ENCODE assay signal across 13 mouse cellular contexts in the genomic region with DNA sequence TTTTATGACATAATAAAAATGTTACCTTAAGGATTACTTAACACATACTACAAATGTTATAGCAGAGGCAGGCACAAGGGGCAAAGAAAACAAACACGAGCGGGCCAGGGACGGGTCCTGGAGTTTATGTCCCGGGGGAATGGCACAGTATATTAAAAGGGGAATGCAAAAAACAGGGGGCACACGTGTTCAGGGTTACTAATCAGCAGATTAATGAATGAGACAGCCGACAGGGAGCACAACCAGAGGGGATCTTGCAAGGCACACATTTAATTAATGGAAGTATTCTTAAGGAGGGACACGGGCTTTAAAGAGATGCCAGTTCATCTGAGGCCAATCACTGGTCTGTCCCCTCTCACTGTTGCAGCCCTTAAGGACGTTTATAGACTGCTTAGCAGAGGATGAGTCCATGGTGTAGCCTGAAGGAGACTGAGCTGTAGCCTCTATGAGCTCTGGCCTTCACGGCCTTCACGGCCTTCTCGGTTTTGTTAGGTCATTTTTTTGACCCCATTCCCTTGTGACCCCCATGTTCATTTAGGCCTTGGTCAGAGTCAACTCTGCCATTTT. TPM values are rescaled to one million over a fixed set of nuclear protein-coding genes. Genes with fewer than 3 reads are reported as not detected.
DNase-seq lines count a peak whose midpoint lies in the region; ATAC-seq lines count a peak whose summit lies in the region.
"Had no signal": no experiment of that assay in that cellular context is flagged by ENCODE, and none has a peak within 500 bp of the region (broad histone marks: within the 10 kb centered on the region; RNA-seq: fewer than 3 reads in every experiment).

No protein-coding gene starts in this region.

- no peak overlapping the region for H3K9ac ChIP-seq in kidney, embryonic 16.5 days (replicated peaks; ENCODE audit: low read length)
- H3K9ac ChIP-seq in forebrain, embryonic 15.5 days (replicated peaks) = no peak overlapping the region
- peak overlapping the region; percentile 34 for H3K9ac ChIP-seq in neural tube, embryonic 13.5 days
- H3K9ac ChIP-seq: liver, embryonic 12.5 days had no signal

- H3K4me3 ChIP-seq in kidney, embryonic 16.5 days (ENCODE audit: low read length) = no peak overlapping the region
- 0 out of 2 replicates have a peak overlapping the region, but pooled peaks have one; percentile 3 for H3K4me3 ChIP-seq in forebrain, embryonic 15.5 days
- H3K4me3 ChIP-seq in limb, embryonic 10.5 days = no peak overlapping the region
- H3K4me3 ChIP-seq in neural tube, embryonic 13.5 days = no peak overlapping the region
- H3K4me3 ChIP-seq: erythroblast, embryonic 14.5 days; liver, embryonic 12.5 days had no signal

- 18% methylated on average over 11 of the region's 11 CpGs for WGBS in kidney, embryonic 16.5 days
- 37% methylated on average over 11 of the region's 11 CpGs for WGBS in forebrain, embryonic 15.5 days
- WGBS in limb, embryonic 10.5 days = 60% methylated on average over 11 of the region's 11 CpGs
- 30% methylated on average over 11 of the region's 11 CpGs for WGBS in neural tube, embryonic 13.5 days

- H3K4me2 ChIP-seq in kidney, embryonic 16.5 days (replicated peaks; ENCODE audit: low read depth, low read length) = 0 out of 2 replicates have a peak overlapping the region, but pooled peaks have one; percentile 19
- H3K4me2 ChIP-seq in forebrain, embryonic 15.5 days (replicated peaks) = peak overlapping the region; percentile 14
- H3K4me2 ChIP-seq in neural tube, embryonic 13.5 days = peak overlapping the region; percentile 40
- H3K4me2 ChIP-seq: liver, embryonic 12.5 days had no signal

- ATAC-seq in kidney, embryonic 16.5 days (ENCODE audit: low FRiP score, low TSS enrichment) = peak; percentile 80
- ATAC-seq in forebrain, embryonic 15.5 days (replicated peaks) = peak; percentile 74
- ATAC-seq in neural tube, embryonic 13.5 days (ENCODE audit: low read depth) = peak; percentile 86
- ATAC-seq: liver, embryonic 12.5 days had no signal

- H3K27ac ChIP-seq in kidney, embryonic 16.5 days (ENCODE audit: low read length) = peak overlapping the region; percentile 51; the same call in 1 of the 2 replicates
- H3K27ac ChIP-seq in forebrain, embryonic 15.5 days (replicated peaks) = 0 out of 2 replicates have a peak overlapping the region, but pooled peaks have one; percentile 16
- H3K27ac ChIP-seq in limb, embryonic 10.5 days = peak overlapping the region; percentile 61
- peak overlapping the region; percentile 84 for H3K27ac ChIP-seq in neural tube, embryonic 13.5 days (replicated peaks)
- H3K27ac ChIP-seq: liver, embryonic 12.5 days had no signal

- 0 out of 2 replicates have a peak, but pooled peaks cover 3% of the 10 kb centered on the region for H3K9me3 ChIP-seq in kidney, embryonic 16.5 days (ENCODE audit: low read length)
- H3K9me3 ChIP-seq in forebrain, embryonic 15.5 days = no peaks in the 10 kb centered on the region
- no peaks in the 10 kb centered on the region for H3K9me3 ChIP-seq in limb, embryonic 10.5 days (replicated peaks)
- H3K9me3 ChIP-seq in neural tube, embryonic 13.5 days = no peaks in the 10 kb centered on the region
- H3K9me3 ChIP-seq: liver, embryonic 12.5 days had no signal

- H3K27me3 ChIP-seq in kidney, embryonic 16.5 days (ENCODE audit: insufficient read depth, low read length) = no peaks in the 10 kb centered on the region
- no peaks in the 10 kb centered on the region for H3K27me3 ChIP-seq in forebrain, embryonic 15.5 days
- H3K27me3 ChIP-seq in limb, embryonic 10.5 days (ENCODE audit: low read depth, poor library complexity, severe bottlenecking) = no peaks in the 10 kb centered on the region
- H3K27me3 ChIP-seq in neural tube, embryonic 13.5 days = no peaks in the 10 kb centered on the region
- H3K27me3 ChIP-seq: CH12.LX; liver, embryonic 12.5 days had no signal

- H3K36me3 ChIP-seq in kidney, embryonic 16.5 days (ENCODE audit: insufficient read depth, low read length) = peaks cover 10% of the 10 kb centered on the region
- H3K36me3 ChIP-seq in forebrain, embryonic 15.5 days = no peaks in the 10 kb centered on the region
- peaks cover 34% of the 10 kb centered on the region for H3K36me3 ChIP-seq in limb, embryonic 10.5 days
- peaks cover 2% of the 10 kb centered on the region; the same call in 1 of the 2 replicates for H3K36me3 ChIP-seq in neural tube, embryonic 13.5 days

- no peak for DNase-seq in kidney, adult 8-10 months
- DNase-seq in limb, embryonic 10.5 days (ENCODE audit: low spot score) = peak; percentile 35
- no peak for DNase-seq in ovary, postnatal 10 days (ENCODE audit: low spot score)
- DNase-seq in urinary bladder, postnatal 25 days (ENCODE audit: low spot score) = no peak
- DNase-seq: adrenal gland, postnatal 25 days; cerebellum, adult 18-20 months; thymus, postnatal 4 days had no signal

- peaks cover 20% of the 10 kb centered on the region for H3K4me1 ChIP-seq in kidney, embryonic 16.5 days (ENCODE audit: insufficient read depth, low read length)
- H3K4me1 ChIP-seq in forebrain, embryonic 15.5 days = peaks cover 16% of the 10 kb centered on the region
- H3K4me1 ChIP-seq in limb, embryonic 10.5 days = peaks cover 25% of the 10 kb centered on the region
- peaks cover 29% of the 10 kb centered on the region for H3K4me1 ChIP-seq in neural tube, embryonic 13.5 days (replicated peaks)

RNA-seq across cellular contexts. Expression of gene Fam83c, which starts 28.7 kb away (rescaled TPM):
- 0.18 and 0.21 TPM in 2 replicates for polyA plus RNA-seq in kidney, embryonic 16.5 days (2015; fragmentation: Nextera tagmentation; extraction: Ambion mirVana)
- polyA plus RNA-seq in forebrain, embryonic 15.5 days (2015; fragmentation: Nextera tagmentation; extraction: Ambion mirVana) = 0.57 and 0.61 TPM in 2 replicates
- 0.31 and 0.39 TPM in 2 replicates for polyA plus RNA-seq in limb, embryonic 10.5 days (2016; fragmentation: Nextera tagmentation; extraction: Ambion mirVana)
- polyA plus RNA-seq in neural tube, embryonic 13.5 days (2015; fragmentation: Nextera tagmentation; extraction: Ambion mirVana) = 0.56 and 0.63 TPM in 2 replicates
- polyA plus RNA-seq: erythroblast, embryonic 14.5 days had no signal

RNA-seq across cellular contexts. Expression of gene Eif6, which starts 36.7 kb away (rescaled TPM):
- polyA plus RNA-seq in kidney, embryonic 16.5 days (2015; fragmentation: Nextera tagmentation; extraction: Ambion mirVana) = 216 and 233 TPM in 2 replicates
- 159 and 160 TPM in 2 replicates for polyA plus RNA-seq in forebrain, embryonic 15.5 days (2015; fragmentation: Nextera tagmentation; extraction: Ambion mirVana)
- polyA plus RNA-seq in limb, embryonic 10.5 days (2016; fragmentation: Nextera tagmentation; extraction: Ambion mirVana) = 250 and 301 TPM in 2 replicates
- 156 and 170 TPM in 2 replicates for polyA plus RNA-seq in neural tube, embryonic 13.5 days (2015; fragmentation: Nextera tagmentation; extraction: Ambion mirVana)

RNA-seq across cellular contexts. Expression of gene BC029722, which starts 44.2 kb away (rescaled TPM):
- polyA plus RNA-seq in kidney, embryonic 16.5 days (2015; fragmentation: Nextera tagmentation; extraction: Ambion mirVana) = 18.9 and 20.0 TPM in 2 replicates
- 30.5 and 32.5 TPM in 2 replicates for polyA plus RNA-seq in forebrain, embryonic 15.5 days (2015; fragmentation: Nextera tagmentation; extraction: Ambion mirVana)
- polyA plus RNA-seq in limb, embryonic 10.5 days (2016; fragmentation: Nextera tagmentation; extraction: Ambion mirVana) = 8.0 and 8.2 TPM in 2 replicates
- 24.1 and 28.7 TPM in 2 replicates for polyA plus RNA-seq in neural tube, embryonic 13.5 days (2015; fragmentation: Nextera tagmentation; extraction: Ambion mirVana)

Comparison
In these comparisons a context has a peak if more than half of its experiments do, and no peak if none do; other contexts are left out.
1. H3K27ac ChIP-seq: peak in every context shown above with its lines; median percentile 84 in neural tube, embryonic 13.5 days; 61 in limb, embryonic 10.5 days; 51 in kidney, embryonic 16.5 days; 16 in forebrain, embryonic 15.5 days.